Mouse (Mus musculus) liver, postnatal 0 days (tissue): ENCODE data around the gene Sh2b1. TPM values are rescaled to one million over a fixed set of nuclear protein-coding genes. Genes with fewer than 3 reads are reported as not detected.

ENCODE experiments used
- ATAC-seq: fragments of 200-750 bp; cut with Nextera tagmentation; 2 replicates; pipeline ENCODE4 v1.8.0; 2017; ENCODE audit warnings: mild to moderate bottlenecking, moderate library complexity
- DNase-seq: peaks from one replicate; pipeline ENCODE4 v3.0.0-alpha.2; 2016
- H3K27ac ChIP-seq: fragments of 300-500 bp; sonication (generic); 2 replicates; pipeline ENCODE4 v1.5.1; 2014; ENCODE audit warnings: antibody characterized with exemption, moderate library complexity, mild to moderate bottlenecking, low read depth
- H3K27me3 ChIP-seq: fragments of 300-500 bp; sonication (generic); 2 replicates; pipeline ENCODE4 v1.6.1; 2014; ENCODE audit warnings: low read length, control low read depth, mixed read lengths; ENCODE audit not compliant: insufficient read depth
- H3K36me3 ChIP-seq: fragments of 300-500 bp; sonication (generic); replicated peaks from 2 replicates; pipeline ENCODE4 v1.6.1; 2014; ENCODE audit warnings: mild to moderate bottlenecking, control low read depth, low read length, moderate library complexity, mixed read lengths; ENCODE audit not compliant: insufficient read depth
- H3K4me1 ChIP-seq: fragments of 300-500 bp; sonication (generic); 2 replicates; pipeline ENCODE4 v1.6.1; 2014; ENCODE audit warnings: antibody characterized with exemption, mild to moderate bottlenecking, control low read depth; ENCODE audit not compliant: insufficient read depth
- H3K4me2 ChIP-seq: fragments of 300-500 bp; sonication (generic); 2 replicates; pipeline ENCODE4 v1.6.1; 2014; ENCODE audit warnings: low read depth, mild to moderate bottlenecking, low read length, moderate library complexity, mixed read lengths
- H3K4me3 ChIP-seq: fragments of 300-500 bp; sonication (generic); 2 replicates; pipeline ENCODE4 v1.5.1; 2014; ENCODE audit warnings: low read depth, low read length
- H3K9ac ChIP-seq: fragments of 300-500 bp; sonication (generic); replicated peaks from 2 replicates; pipeline ENCODE4 v1.6.1; 2014; ENCODE audit warnings: mild to moderate bottlenecking, moderate library complexity
- H3K9me3 ChIP-seq: fragments of 300-500 bp; sonication (generic); 2 replicates; pipeline ENCODE4 v1.6.1; 2016; ENCODE audit warnings: mild to moderate bottlenecking, control low read depth, low read length, mixed read lengths
- CTCF ChIP-seq: sonication (generic); IDR thresholded peaks from 2 replicates; pipeline ENCODE4 v1.5.1; 2016; ENCODE audit warnings: antibody characterized with exemption, low read depth
- EP300 ChIP-seq: IDR thresholded peaks from 2 replicates; pipeline ENCODE4 v1.6.1; 2016; ENCODE audit warnings: antibody characterized with exemption, low read depth, mild to moderate bottlenecking
- WGBS: fragments of 180-500 bp; shearing (Covaris S2); extraction: QIAGEN DNeasy Blood & Tissue Kit; methylation state at CpG from one replicate; pipeline ENCODE4 v1.1.7; 2014; ENCODE audit not compliant: insufficient replicate concordance; 5-methylcytosine and 5-hydroxymethylcytosine counted together
- polyA plus RNA-seq: library from polyadenylated mRNA; unstranded; fragments of >200 nt; fragmentation: Nextera tagmentation; extraction: Ambion mirVana; gene quantifications from 2 replicates; pipeline ENCODE4 v1.2.1, GENCODE M21; 2015

Gene Sh2b1
- polyA plus RNA-seq, 1 experiment from 2014 or later = 13.7 TPM

- Histone ChIP-seq H3K4me2 (peak overlapping the region; percentile 97; the same call in 1 of the 2 replicates), H3K27me3 (no peaks in the 10 kb centered on the region), H3K27ac (no peak overlapping the region), H3K36me3 (peaks cover 8% of the 10 kb centered on the region), H3K4me3 (no peak overlapping the region), H3K4me1 (peaks cover 17% of the 10 kb centered on the region), H3K9me3 (no peaks in the 10 kb centered on the region), H3K9ac (no peak overlapping the region)
- no peak for ATAC-seq
- TF ChIP-seq CTCF (no peak), EP300 (no peak)
- no peak for DNase-seq
These were observed 45.1 kb downstream of the Sh2b1 start for GRCm38 (mm10) chr7:126430167-126430566.

- H3K27me3 ChIP-seq = no peaks in the 10 kb centered on the region
- no peak for DNase-seq
- H3K36me3 ChIP-seq = peaks cover 8% of the 10 kb centered on the region
- 39% methylated on average over 15 of the region's 15 CpGs for WGBS
- peak; percentile 2; the same call in 1 of the 2 replicates for ATAC-seq
- peak overlapping the region; percentile 78 for H3K9ac ChIP-seq
- H3K4me1 ChIP-seq = peaks cover 17% of the 10 kb centered on the region
- peak overlapping the region; percentile 84 for H3K4me3 ChIP-seq
- TF ChIP-seq CTCF (no peak), EP300 (no peak)
- no peaks in the 10 kb centered on the region for H3K9me3 ChIP-seq
- peak overlapping the region; percentile 97 for H3K4me2 ChIP-seq
- no peak overlapping the region for H3K27ac ChIP-seq
These were observed 45.7 kb downstream of the Sh2b1 start for GRCm38 (mm10) chr7:126429503-126429898.

DNA sequence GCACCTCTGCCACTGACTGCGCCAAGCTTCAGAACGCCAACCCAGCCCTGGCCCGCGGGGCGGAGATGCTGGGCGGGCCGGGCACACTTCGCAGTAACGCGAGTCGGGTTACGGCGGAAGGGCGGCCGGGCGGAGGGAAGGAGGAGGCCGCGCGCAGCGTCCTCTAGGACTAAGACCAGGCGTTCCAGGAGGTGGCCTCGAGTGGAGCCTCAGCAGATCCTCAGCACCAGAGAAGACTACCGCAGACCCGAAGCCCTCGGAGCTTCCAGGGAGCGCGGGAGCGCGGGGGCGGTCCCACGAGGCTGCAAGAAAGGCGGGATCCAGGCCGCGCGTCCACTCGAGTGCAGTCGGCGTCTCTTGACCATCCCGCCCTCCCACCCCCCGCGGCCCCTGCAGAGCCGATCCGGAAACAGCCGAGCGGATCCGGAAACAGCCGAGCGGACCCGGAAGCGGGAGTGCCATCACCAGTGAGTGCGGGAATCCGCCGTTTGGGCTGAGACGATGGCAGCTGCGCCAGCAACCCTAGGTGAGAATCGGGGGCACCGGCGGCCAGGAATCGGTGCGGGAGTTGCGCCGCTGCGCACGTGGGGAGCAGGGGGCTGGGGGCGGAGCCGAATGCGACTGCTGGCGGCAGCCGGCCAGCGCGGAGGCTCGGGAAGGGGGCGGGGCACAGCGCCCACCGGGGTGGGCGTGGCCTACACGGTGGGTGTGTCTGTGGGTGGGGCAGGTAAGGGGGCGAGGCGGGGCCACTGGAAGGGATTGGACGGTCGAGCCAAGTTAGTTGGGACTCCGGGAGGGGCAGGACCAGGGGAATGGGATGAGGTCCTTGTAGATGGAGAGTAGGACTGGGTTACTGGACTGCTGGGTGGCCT is 46.4 kb downstream of the Sh2b1 start, which contains the start of gene Rabep2:
Gene Rabep2 (plus strand): TSS at position 129 of the 872 bp plus-strand sequence.
- Histone ChIP-seq H3K27ac (peak within 1 kb of the TSS; percentile 81), H3K9me3 (no peaks in the 10 kb centered on the region), H3K9ac (peak within 1 kb of the TSS; percentile 78), H3K4me1 (peaks cover 17% of the 10 kb centered on the region), H3K4me2 (peak within 1 kb of the TSS; percentile 97), H3K36me3 (peaks cover 3% of the 10 kb centered on the region; the same call in 1 of the 2 replicates), H3K4me3 (peak within 1 kb of the TSS; percentile 84), H3K27me3 (no peaks in the 10 kb centered on the region)
- ATAC-seq (peak; percentile 91), DNase-seq (peak; percentile 91)
- WGBS = under 1% methylated on average over 70 of the region's 82 CpGs
- TF ChIP-seq CTCF (no peak), EP300 (no peak)

DNA sequence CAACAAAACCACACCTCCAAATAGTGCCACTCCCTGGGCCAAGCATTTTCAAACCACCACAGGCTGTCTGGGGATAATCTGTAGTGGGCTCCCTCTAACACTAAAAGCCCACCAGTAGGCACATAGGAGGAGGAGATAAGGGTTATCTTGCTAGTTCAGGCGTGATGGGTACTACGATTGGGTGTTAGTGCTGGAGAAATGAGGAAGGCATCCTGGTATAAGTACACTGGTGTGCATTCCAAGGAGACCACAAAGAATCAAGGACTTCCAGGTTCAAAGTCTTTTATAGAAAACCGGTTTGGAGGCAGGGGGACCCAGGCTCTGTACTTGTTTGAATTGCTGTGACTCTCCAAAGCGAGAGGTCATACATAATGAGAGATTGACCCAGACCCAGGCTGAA is 47.1 kb downstream of the Sh2b1 start:
- H3K4me1 ChIP-seq = peaks cover 17% of the 10 kb centered on the region
- no peaks in the 10 kb centered on the region for H3K27me3 ChIP-seq
- no peak for DNase-seq
- 20% methylated on average over 4 of the region's 4 CpGs for WGBS
- H3K4me2 ChIP-seq = peak overlapping the region; percentile 97
- peak overlapping the region; percentile 84 for H3K4me3 ChIP-seq
- H3K9ac ChIP-seq = peak overlapping the region; percentile 78
- no peak for ATAC-seq
- no peaks in the 10 kb centered on the region for H3K36me3 ChIP-seq
- TF ChIP-seq CTCF (no peak), EP300 (no peak)
- peak overlapping the region; percentile 81 for H3K27ac ChIP-seq
- no peaks in the 10 kb centered on the region for H3K9me3 ChIP-seq

DNA sequence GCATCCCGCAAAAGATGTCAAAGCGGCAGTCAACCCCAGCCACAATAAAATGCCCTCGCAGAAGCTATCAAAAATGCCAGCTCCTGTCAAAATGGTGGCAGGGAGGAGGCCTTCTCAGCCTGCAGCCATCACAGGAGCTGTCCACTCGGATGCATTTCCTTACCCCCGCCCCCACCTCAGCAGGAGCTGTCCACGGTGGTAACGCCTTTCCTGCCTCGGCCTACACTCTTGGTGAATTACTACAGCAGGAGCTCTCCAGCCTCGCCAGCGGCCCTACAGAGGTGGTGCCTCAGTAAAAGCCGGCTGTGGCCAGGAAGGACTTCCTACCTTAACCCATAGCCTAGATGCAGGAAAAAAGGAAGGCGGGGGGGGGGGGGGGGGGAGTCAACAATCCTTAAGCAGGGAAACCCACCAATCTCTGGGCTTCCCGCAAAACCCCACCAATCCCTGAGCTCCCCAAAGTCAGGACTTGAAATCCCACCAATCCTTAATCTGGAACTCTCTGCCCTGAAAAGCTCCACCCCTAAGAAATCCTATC is 47.8 kb downstream of the Sh2b1 start:
- no peak overlapping the region for H3K4me2 ChIP-seq
- WGBS = 68% methylated on average over 12 of the region's 13 CpGs
- peaks cover 17% of the 10 kb centered on the region for H3K4me1 ChIP-seq
- no peak overlapping the region for H3K27ac ChIP-seq
- no peak overlapping the region for H3K4me3 ChIP-seq
- no peak for TF ChIP-seq CTCF
- no peak for TF ChIP-seq EP300
- DNase-seq (no peak), ATAC-seq (no peak)
- no peaks in the 10 kb centered on the region for H3K36me3 ChIP-seq
- no peaks in the 10 kb centered on the region for H3K9me3 ChIP-seq
- no peaks in the 10 kb centered on the region for H3K27me3 ChIP-seq
- H3K9ac ChIP-seq = no peak overlapping the region

DNA sequence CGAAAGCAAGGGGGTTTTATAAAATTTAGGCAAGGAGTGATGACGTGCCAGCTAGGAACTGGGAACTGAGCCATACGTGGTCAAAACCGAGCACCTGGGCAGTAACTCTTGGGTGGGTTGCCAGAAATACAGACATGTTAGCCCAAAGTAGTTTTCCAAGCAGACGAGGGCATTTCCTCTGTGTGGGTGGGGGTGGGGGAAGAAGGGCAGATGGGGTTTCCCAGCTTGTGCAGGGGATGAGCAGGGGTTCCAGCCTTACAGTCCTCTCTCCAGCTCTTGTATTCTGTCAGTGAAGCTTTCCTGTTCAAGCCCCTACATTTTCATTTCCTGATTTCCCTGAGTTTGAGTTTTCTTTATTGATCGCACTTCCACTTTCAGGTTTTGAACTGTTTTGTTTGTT is 51.1 kb downstream of the Sh2b1 start:
- H3K27ac ChIP-seq = 0 out of 2 replicates have a peak overlapping the region, but pooled peaks have one; percentile 16

More for the DNA sequence above, 51.1 kb downstream of the Sh2b1 start:
- H3K4me3 ChIP-seq = no peak overlapping the region
- H3K4me1 ChIP-seq = peaks cover 9% of the 10 kb centered on the region
- 67% methylated on average over 6 of the region's 6 CpGs for whole genome bisulfite sequencing
- H3K9ac ChIP-seq = no peak overlapping the region
- DNase-seq (no peak), ATAC-seq (no peak)
- H3K27me3 ChIP-seq = no peaks in the 10 kb centered on the region
- no peaks in the 10 kb centered on the region for H3K36me3 ChIP-seq
- H3K4me2 ChIP-seq = no peak overlapping the region
- TF ChIP-seq EP300 (no peak), CTCF (no peak)
- H3K9me3 ChIP-seq = no peaks in the 10 kb centered on the region
